Mouse (Mus musculus): ENCODE measurements around the gene Kcnk6. TPM values are rescaled to one million over a fixed set of nuclear protein-coding genes. Genes with fewer than 3 reads are reported as not detected.
"Not testable (repeated sequence)": the region's sequence is repeated elsewhere in the genome, so short reads cannot be mapped to it uniquely, and the experiment has no call there.

Gene Kcnk6
- total RNA-seq, 2 experiments from 2014 or later = 4.2 to 5.8 TPM

DNA sequence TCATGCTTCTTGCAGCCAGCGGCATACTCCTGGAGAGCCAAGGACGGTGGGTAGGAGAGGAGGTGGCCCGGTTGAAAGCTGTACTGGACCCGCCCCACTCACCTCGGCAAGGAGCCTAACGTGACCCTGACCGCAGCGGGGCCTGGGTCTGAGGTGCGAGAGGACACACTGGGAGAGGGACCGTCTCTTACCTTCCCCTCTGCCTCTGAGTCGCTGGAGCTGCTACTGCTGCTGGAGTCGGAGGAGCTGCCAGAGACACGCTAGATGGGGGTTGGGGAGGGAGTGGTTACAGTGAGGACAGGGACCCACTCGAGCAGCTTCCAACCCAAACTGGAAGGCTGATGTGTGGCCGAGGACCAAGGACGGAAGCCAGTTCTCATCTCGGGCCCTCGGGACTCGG, 15.4 kb upstream of the Kcnk6 start:
- DNase-seq = peak; percentile 38 to 53
- intact Hi-C loops (cut with DNase I) = loop anchor here (2.0 to 5.0 kb wide), 4 partner anchors 35 to 275 kb away; partner anchors contain the start of gene Spint2

DNA sequence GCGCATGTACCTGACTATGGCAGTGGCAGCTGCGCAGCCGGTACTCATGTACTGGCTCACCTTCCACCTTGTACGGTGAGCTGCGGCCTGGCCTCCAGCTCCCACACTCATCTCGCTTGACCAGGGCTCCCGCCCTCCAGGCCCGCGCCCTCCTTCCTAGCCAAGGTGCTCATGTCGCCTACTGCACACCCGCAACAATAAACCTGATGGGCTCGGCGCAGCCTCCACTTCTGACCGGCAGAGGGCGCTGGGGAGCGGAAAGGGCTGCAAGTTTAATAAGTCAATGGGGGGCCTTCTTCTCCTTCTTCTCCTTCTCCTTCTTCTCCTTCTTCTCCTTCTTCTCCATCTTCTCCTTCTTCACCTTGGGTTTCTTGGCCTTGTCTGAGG, 15.0 kb upstream of the Kcnk6 start:
- peak; percentile 83 to 92 for DNase-seq
- intact Hi-C loops (cut with DNase I) = loop anchor here (2.0 to 5.0 kb wide), 4 partner anchors 35 to 275 kb away; partner anchors contain the start of gene Spint2

DNA sequence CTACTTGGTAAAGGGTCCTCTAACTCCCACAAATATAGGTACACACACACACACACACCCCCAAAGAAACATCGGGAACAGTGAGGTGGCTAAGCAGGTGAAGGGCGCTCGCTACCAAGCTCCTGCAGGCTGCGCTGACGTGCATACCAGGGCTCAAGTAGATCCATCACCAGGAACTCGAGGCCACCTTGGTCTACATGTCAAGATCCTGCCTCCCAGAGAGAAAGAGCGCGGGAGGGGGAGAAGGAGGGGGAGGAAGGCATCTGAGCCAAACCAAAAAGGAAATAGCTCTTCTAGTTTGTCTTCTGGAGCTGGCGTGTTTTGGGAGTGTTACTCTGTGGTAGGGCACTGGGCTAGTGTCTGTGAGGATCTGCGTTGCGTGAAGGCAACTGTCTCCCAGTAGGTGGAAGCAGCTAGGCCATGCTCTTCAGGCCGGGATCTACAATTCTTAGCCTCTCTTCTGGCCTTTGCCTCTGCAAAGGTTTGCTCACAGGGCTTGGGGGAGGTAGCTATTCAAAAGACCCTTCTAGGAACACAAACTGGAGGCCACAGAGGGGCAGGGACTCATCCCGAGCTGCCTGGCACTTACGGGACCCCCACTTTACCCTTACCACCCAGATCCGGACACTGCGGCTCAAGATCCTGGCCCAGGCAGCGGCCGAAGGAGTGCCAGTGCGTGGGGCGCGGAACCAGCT, 14.5 kb upstream of the Kcnk6 start:
- intact Hi-C loops (cut with DNase I) = loop anchor here (2.0 to 5.0 kb wide), 4 partner anchors 36 to 276 kb away; partner anchors contain the start of gene Spint2
- DNase-seq = no peak

DNA sequence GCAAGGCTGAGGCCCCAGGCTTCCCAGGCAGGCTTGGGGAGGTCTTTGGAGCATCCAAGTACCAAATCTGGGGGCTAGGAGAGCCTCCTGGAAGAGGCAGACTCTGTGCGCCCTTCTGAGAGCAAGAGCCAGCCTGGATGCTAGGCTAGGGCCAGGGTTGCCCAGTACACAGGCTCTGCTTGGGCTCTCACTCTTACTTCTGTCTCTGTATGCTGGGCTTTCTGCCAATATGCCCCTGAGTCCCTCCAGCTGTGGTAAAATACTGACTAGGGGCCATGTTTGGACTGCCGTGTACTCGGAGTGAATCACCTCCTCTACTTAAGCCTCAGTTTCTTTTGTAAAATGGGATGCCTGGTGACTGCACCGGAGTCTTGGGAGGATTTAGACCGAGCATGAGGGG, 13.7 kb upstream of the Kcnk6 start:
- intact Hi-C loops (cut with DNase I) = loop anchor here (2.0 to 5.0 kb wide), 4 partner anchors 36 to 276 kb away; partner anchors contain the start of gene Spint2
- DNase-seq = no peak

DNA sequence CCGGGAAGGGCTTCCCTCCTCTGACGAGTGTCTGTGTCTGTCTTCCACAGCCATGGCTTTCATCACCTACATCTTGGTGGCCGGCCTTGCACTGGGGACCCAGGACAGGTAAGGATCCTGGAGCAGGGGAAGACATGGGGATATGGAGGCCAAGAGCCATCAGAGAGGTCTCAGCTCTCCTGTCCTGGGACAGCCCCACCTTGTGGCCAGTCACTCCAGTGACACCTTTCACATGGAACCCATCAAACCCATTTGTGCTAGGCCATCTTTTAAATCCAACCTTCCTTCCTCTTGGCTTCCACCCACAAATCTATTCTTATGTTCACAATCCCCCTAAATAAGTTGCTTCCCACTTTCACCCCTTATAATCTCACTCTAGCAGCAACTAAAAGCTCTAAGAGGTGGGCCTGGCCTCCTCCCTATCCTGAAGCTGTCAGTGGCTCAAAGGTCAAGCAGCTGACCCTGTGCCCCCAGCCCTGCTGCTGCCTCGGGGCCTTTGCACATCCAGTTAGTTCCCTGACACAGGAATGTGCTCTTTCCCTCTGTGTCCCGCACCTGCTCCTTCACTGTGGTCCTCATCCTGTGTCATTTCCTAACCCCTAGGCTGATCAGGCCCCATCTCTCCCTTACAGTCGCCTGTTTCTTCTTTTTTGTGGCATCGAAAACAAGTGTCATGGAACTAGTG, 12.6 kb upstream of the Kcnk6 start:
- intact Hi-C loops (cut with DNase I) = loop anchor here (5.0 kb wide), 4 partner anchors 37 to 277 kb away; partner anchors contain the start of genes Ryr1 and Spint2
- peak in 1 of 2 experiments; percentile 50 for DNase-seq

DNA sequence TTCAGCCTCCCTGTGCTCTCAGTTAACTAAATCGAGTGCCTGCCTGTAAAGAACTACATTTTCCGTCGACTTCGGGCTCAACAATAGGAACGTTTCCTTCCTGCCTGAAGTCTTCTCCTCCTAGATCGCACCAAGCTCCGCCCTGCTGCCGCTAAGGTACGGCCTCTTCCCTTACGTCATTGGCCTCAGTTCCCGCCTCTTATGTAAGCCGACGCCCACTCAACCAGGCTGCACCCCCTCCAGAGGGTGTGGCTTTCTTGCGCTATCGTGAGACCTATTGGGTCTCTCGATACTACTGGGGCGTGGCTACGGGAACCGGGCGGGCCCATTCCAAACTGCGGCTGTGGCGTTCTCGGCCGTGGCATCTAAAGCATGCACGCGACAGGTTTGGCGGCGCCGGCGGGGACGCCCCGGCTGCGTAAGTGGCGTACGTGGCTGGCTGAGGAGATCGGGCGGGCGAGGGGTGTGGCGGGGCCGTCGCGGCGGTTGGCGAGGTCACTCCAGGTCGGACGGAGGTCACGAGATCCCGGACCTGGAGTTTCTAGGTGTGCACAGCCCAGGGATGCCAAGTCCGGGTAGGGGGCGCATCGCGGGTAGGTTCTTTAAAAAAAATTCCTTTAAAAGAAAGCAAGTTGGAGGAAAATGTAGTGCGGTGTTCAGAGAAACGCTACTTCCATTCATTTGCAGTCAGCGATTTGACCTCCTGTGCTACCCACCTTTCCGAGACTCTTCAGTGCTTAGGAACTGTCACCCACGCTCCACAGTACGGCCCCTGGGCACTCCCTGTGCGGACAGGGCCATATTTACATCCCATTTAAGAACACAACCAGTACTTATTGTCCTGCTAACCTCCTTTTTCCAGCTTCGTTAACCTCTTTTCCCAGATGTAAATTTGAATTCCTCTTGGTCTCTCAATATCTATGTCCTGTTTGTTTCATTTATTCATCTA, 6.0 kb upstream of the Kcnk6 start, which contains the start of gene Yif1b:
Gene Yif1b, plus strand, starts transcription at position 311 of the 949 bp plus-strand sequence.
- peak; percentile 99 for DNase-seq
- intact Hi-C loops (cut with DNase I) = loop anchor here (2.0 kb wide), 1 partner anchor 57 kb away; the partner anchor contains the start of gene Psmd8

DNA sequence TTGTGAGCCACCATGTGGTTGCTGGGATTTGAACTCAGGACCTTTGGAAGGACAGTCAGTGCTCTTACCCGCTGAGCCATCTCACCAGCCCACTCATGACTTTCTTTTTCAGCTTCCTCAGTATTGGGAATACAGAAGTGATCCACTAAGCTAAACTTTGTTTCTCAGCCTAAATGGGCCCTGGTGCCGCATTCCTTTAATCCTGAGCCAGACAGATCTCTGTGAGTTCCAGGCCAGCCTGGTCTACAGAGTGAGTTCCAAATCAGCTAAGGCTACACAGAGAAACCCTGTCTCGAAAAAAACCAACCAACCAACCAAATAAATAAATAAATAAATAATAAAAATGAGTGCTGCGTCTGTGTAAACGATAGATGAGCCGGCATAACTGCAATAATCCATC, 5.3 kb upstream of the Kcnk6 start:
- DNase-seq; intact Hi-C loops (cut with DNase I): not testable (repeated sequence)

DNA sequence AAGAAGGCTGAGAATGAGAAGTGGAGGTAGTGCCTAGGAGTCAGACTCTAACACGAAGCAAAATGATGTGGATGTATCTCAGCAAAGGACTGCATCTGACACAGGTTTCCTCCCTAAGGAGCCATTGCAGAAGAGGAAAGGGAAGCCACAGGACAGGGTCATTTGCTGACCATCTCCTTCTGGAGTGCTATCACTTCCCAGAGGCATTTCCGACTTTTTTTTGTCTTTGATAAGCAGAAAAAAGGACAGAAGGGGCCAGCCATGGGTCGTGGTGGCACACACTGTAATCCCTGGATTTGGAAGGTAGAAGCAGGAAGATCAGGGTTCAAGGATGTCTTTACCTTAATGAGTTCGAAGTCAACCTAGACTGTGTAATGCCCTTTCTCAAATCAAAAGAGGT, 4.3 kb upstream of the Kcnk6 start:
- intact Hi-C loops (cut with DNase I) = no loop called here
- DNase-seq = no peak

DNA sequence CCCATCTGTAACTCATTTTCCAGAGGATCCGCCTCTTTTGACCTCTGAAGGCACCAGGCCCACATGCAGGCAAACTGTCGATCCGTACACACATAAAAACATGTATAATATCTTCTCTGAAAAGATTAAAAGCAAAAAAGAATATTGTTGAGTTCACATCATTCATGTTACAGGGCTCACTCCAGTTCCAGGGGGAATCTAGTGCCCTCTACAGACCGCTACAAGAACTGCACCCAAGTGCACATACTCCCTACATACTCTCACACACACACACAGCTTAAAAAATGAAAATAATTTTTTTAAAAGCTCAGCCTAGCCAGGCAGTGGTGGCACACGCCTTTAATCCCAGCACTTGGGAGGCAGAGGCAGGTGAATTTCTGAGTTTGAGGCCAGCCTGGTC, 2.3 kb upstream of the Kcnk6 start:
- DNase-seq = no peak
- intact Hi-C loops (cut with DNase I) = no loop called here

DNA sequence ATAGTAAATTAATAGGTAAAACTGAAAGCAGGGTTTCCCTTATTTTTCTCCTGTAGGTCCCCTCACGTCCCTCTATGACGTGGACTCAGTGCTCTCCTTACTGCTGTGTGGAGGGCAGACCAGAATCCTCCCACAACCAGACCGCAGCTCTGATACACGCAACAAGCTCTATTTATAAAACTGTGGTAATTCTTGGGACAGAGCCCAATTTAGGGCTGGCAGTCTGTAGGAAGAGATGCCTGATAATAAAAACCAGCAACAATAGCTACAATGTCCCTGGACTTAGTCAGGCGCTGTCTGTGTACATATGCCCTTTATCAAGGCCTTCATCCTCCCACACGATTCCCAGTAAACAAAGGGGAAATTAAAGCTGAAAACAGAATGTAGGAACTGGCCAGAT, 1.4 kb upstream of the Kcnk6 start:
- peak; percentile 71 to 77 for DNase-seq

DNA sequence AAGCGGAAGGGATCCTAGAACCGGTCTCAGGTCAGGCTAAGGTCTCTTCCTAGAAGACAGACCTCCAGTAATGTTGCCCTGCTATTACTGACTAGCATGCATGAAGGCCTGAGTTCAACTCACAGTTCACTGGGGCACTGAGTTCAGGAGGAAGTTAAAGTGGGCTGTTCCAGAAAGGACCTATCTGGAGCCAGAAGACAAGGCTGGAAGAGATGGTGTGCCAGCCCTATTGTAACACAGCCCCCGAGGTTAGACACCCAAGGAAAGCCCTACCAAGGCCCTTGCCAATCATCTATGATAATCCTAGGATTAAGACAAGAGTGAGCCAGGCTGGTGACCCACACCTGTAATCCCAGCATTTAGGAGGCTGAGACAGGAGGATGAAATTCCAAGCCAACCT, 798 bp downstream of the Kcnk6 start:
- intact Hi-C loops (cut with DNase I) = no loop called here
- DNase-seq = peak in 1 of 2 experiments; percentile 24

More for the DNA sequence above, 1.4 kb upstream of the Kcnk6 start:
- intact Hi-C loops (cut with DNase I) = no loop called here

DNA sequence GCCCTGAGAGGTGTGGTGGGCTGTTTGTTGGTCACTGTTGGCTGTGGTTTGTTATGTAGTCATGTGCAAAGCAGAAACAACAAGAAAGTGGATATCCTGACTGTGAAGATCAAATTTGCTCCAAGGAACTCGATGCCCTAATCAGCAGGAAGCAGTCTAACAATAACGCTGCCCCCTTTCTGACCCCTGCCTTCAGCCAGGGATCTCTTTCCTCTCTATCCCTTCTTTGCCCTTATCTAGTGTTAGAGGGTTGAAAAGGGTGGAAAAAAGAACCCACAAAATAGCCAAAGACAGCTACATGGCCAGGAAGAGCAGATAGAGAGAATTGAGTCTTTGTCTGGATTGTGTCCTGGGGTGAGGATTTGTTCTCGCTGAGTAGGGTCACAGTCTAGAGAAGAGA, 1.8 kb downstream of the Kcnk6 start:
- DNase-seq = no peak
- intact Hi-C loops (cut with DNase I) = no loop called here

DNA sequence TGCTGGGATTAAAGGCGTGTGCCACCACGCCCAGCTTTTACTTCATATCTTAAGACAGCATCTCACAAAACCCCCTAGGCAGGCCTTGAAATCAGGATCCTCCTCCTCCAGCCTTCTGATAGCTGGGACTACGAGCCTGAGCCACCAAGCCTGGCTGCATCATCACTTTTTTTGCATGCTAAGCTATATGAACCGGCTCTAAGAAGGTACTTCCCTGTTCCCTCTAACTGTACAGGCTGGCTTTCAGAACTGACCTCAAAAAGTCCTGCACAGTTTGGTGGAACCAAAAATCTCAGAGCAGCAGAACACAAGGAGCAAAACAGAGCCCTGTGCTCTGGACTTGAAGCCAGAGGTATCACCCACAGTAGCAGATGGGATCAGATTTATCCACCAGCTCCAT, 4.1 kb downstream of the Kcnk6 start:
- no peak for DNase-seq
- intact Hi-C loops (cut with DNase I) = no loop called here

DNA sequence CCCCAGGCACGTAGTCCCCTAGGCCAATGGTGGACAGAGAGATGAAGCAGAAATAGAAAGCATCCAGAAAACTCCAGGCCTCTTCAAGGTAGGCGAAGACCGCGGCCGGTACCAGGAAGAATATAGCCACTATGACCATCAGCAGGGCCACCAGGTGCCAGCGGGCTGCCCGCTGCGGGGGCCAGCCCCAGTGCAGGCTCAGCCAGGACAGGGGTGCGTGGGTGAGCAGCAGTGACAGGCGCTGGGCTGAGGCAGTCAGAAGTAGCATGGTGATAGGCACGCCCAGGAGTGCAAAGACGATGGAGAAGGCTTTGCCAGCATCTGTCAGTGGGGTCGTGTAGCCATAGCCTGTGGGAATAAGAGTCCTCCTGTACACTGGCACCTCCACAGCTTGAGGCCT, 6.8 kb downstream of the Kcnk6 start:
- intact Hi-C loops (cut with DNase I) = no loop called here
- no peak for DNase-seq

DNA sequence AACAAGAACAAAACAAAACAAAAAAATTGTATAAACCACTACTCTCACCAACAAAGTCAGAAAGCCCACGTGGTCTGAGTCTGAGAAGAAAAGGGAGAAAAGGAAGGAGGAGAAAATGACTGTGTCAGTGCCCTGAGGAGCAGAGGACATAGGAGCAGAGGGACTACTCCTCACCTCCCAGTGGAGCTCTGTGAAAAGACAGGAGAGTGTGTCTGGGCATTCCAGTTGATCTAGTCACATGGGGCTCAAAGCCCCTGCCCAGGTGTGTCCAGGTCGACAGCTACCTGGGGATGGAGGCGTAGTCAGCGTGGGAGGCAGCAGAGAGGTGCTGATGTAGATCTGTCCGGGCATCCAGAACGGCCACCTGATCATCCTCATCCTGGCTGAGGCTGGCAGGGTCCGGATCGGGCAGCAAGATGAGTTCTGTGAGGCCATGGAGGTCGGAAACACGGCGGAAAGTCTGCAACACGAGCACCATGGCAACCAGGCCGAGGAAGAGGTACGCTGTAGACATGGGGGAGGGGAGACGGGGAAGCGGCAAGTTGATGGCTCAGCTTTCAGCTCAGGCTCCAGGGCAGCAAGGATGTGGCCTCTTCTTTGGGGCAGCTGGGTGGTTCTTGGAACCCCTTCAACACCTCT, 7.4 kb downstream of the Kcnk6 start:
- intact Hi-C loops (cut with DNase I) = no loop called here
- DNase-seq = no peak

DNA sequence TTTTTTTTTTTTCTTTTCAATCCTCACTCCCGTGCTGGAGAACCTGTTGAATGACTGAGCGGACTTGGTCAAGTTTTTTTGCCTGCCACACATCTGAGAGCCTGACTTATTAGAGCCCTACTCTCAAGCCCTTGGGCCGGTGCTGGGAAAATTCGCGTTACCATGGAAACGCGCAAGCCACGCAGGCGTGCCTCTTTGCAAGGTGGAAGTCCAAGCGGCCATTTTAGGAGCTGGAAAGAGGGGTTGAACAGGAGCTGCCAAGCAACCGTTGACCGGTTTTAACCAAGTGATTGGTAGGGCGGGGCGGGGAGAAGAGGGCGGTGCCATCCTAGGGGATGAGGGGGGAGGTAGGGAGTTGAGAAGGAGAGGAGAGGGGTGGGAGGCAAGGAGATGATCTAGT, 17.5 kb downstream of the Kcnk6 start:
- no peak for DNase-seq
- intact Hi-C loops (cut with DNase I) = no loop called here

DNA sequence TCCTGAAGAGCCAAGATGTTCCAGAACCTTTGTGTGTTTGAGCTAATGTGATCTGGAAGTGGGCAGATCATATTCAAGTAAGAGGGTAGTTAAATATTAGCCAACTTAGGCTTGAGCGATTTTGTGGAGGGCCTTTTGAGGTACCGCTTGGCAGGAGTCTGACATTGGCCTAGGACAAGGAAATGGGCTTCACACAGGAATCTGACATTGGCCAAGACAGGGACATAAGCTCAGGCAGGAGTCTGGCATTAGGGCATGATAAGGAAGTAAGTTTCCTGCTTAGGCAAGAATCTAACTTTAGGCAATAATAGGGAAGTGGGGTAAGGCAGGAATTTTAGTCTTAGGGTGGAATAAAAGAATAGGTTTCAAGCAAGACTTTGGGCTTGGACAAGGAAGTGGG, 18.1 kb downstream of the Kcnk6 start:
- DNase-seq = no peak
- intact Hi-C loops (cut with DNase I) = no loop called here

DNA sequence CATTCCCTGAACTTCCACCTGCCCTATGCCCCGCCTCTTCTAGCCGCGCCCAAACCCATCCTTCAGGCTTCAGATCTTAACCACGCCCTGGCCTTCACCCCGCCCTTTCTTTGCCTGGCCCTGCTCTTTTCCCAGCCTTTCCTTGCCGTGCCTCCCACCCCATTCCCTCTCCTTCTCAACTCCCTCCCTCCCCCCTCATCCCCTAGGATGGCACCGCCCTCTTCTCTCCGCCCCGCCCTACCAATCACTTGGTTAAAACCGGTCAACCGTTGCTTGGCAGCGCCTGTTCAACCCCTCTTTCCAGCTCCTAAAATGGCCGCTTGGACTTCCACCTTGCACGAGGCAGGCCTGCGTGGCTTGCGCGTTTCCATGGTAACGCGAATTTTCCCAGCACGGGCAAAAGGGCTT, 18.6 kb downstream of the Kcnk6 start, which contains the start of gene Catsperg1:
Gene Catsperg1, minus strand, starts transcription at position 361 of the 408 bp plus-strand sequence.
- intact Hi-C loops (cut with DNase I) = no loop called here
- DNase-seq = no peak

DNA sequence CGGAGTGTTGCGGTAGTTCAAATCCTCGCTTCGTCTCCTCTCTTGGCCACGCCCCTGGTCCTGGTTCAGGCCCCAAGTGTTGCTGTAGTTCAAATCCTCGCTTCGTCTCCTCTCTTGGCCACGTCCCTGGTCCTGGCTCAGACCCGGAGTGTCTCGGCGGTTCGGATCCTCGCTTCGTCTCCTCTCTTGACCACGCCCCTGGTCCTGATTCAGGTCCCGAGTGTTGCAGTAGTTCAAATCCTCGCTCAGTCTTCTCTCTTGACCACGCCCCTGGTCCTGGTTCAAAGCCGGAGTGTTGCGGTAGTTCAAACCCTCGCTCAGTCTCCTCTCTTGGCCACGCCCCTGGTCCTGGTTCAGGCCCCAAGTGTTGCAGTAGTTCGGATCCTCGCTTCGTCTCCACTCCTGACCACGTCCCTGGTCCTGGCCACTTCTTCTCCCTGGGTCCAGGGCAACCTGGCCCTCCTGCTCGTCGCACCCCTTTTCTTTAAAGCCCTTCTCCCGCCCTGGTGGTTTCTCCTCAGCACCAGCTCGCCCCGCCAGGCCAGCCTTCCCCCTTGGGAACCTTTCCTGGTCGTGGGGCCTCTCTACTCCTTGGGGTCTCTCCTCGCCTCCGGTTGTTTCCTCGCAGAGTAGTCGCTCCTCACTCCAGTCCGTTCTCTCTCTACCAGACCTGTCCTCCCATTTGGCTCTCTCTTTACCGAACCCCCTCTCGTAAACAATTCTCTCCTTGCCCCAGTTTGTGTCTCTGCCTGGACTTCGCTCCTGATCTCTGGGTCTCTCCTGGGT, 19.3 kb downstream of the Kcnk6 start:
- intact Hi-C loops (cut with DNase I) = not testable (repeated sequence)

More for the DNA sequence above, 19.3 kb downstream of the Kcnk6 start:
- DNase-seq = not testable (repeated sequence)

All from heart, postnatal 10 days (tissue).